Mouse (Mus musculus) hindbrain, embryonic 16.5 days (tissue): ENCODE data around the gene Gnaq. TPM values are rescaled to one million over a fixed set of nuclear protein-coding genes. Genes with fewer than 3 reads are reported as not detected.

Source experiments
- ATAC-seq: fragments of 200-750 bp; cut with Nextera tagmentation; 2 replicates; pipeline ENCODE4 v1.8.0; 2017; ENCODE audit warnings: moderate TSS enrichment, moderate library complexity
- H3K27ac ChIP-seq: fragments of 300-500 bp; sonication (generic); 2 replicates; pipeline ENCODE4 v1.5.1; 2014; ENCODE audit warnings: low read depth, mild to moderate bottlenecking, control low read depth, low read length, moderate library complexity
- H3K27me3 ChIP-seq: fragments of 300-500 bp; sonication (generic); replicated peaks from 2 replicates; pipeline ENCODE4 v1.6.1; 2014; ENCODE audit warnings: low read length; ENCODE audit not compliant: control insufficient read depth, insufficient read depth
- H3K36me3 ChIP-seq: fragments of 300-500 bp; sonication (generic); 2 replicates; pipeline ENCODE4 v1.6.1; 2014; ENCODE audit warnings: mild to moderate bottlenecking, low read length, moderate library complexity, mixed read lengths; ENCODE audit not compliant: control insufficient read depth, insufficient read depth
- H3K4me1 ChIP-seq: fragments of 300-500 bp; sonication (generic); 2 replicates; pipeline ENCODE4 v1.6.1; 2014; ENCODE audit warnings: low read depth, low read length; ENCODE audit not compliant: control insufficient read depth, insufficient read depth
- H3K4me2 ChIP-seq: fragments of 300-500 bp; sonication (generic); 2 replicates; pipeline ENCODE4 v1.6.1; 2014; ENCODE audit warnings: mild to moderate bottlenecking, low read length, control low read depth, moderate library complexity
- H3K4me3 ChIP-seq: fragments of 300-500 bp; sonication (generic); 2 replicates; pipeline ENCODE4 v1.5.1; 2014; ENCODE audit warnings: mild to moderate bottlenecking, low read length, control low read depth, moderate library complexity
- H3K9ac ChIP-seq: fragments of 300-500 bp; sonication (generic); 2 replicates; pipeline ENCODE4 v1.6.1; 2014; ENCODE audit warnings: low read depth, mild to moderate bottlenecking, control low read depth, low read length, moderate library complexity
- H3K9me3 ChIP-seq: fragments of 300-500 bp; sonication (generic); 2 replicates; pipeline ENCODE4 v1.6.1; 2014; ENCODE audit warnings: mild to moderate bottlenecking, low read length, moderate library complexity; ENCODE audit not compliant: control insufficient read depth
- WGBS: fragments of 180-500 bp; shearing (Covaris S2); extraction: QIAGEN DNeasy Blood & Tissue Kit; methylation state at CpG from one replicate; pipeline ENCODE4 v1.1.7; 2014; 5-methylcytosine and 5-hydroxymethylcytosine counted together
- polyA plus RNA-seq: library from polyadenylated mRNA; unstranded; fragments of >200 nt; fragmentation: Nextera tagmentation; extraction: Ambion mirVana; gene quantifications from 2 replicates; pipeline ENCODE4 v1.2.1, GENCODE M21; 2015

Gene Gnaq
- polyA plus RNA-seq, 1 experiment from 2014 or later: 104 TPM

- Histone ChIP-seq H3K9me3 (no peaks in the 10 kb centered on the region), H3K36me3 (no peaks in the 10 kb centered on the region), H3K4me1 (peaks cover 14% of the 10 kb centered on the region), H3K4me2 (no peak overlapping the region), H3K9ac (no peak overlapping the region), H3K27me3 (no peaks in the 10 kb centered on the region), H3K27ac (peak overlapping the region; percentile 12), H3K4me3 (no peak overlapping the region)
- ATAC-seq: peak; percentile 53
- WGBS: 53% methylated on average over 2 of the region's 2 CpGs
These were observed 159.5 kb downstream of the Gnaq start for GRCm38 (mm10) chr19:16292056-16292608.

GRCm38 (mm10) chr19:16292978-16293377, 160.3 kb downstream of the Gnaq start:
- H3K36me3 ChIP-seq: no peaks in the 10 kb centered on the region
- ATAC-seq: peak; percentile 34; the same call in 1 of the 2 replicates
- no peaks in the 10 kb centered on the region for H3K9me3 ChIP-seq
- H3K9ac ChIP-seq: no peak overlapping the region
- H3K27ac ChIP-seq: no peak overlapping the region
- WGBS: 88% methylated on average over 1 of the region's 1 CpGs
- H3K4me1 ChIP-seq: peaks cover 14% of the 10 kb centered on the region
- H3K4me2 ChIP-seq: no peak overlapping the region
- no peaks in the 10 kb centered on the region for H3K27me3 ChIP-seq
- H3K4me3 ChIP-seq: no peak overlapping the region

GRCm38 (mm10) chr19:16300413-16300812, 167.8 kb downstream of the Gnaq start:
- H3K9me3 ChIP-seq: no peaks in the 10 kb centered on the region
- H3K9ac ChIP-seq: no peak overlapping the region
- WGBS: 86% methylated on average over 4 of the region's 4 CpGs
- no peaks in the 10 kb centered on the region for H3K4me1 ChIP-seq
- no peak for ATAC-seq
- H3K36me3 ChIP-seq: no peaks in the 10 kb centered on the region
- no peaks in the 10 kb centered on the region for H3K27me3 ChIP-seq
- no peak overlapping the region for H3K4me3 ChIP-seq
- H3K4me2 ChIP-seq: no peak overlapping the region
- H3K27ac ChIP-seq: no peak overlapping the region

- Histone ChIP-seq H3K9me3 (no peaks in the 10 kb centered on the region), H3K4me2 (no peak overlapping the region), H3K4me3 (no peak overlapping the region), H3K36me3 (no peaks in the 10 kb centered on the region), H3K27me3 (no peaks in the 10 kb centered on the region), H3K9ac (no peak overlapping the region), H3K4me1 (no peaks in the 10 kb centered on the region), H3K27ac (no peak overlapping the region)
- ATAC-seq: 0 out of 2 replicates have a peak, but pooled peaks have one; percentile 40
- 61% methylated on average over 7 of the region's 7 CpGs for WGBS
These were observed 168.7 kb downstream of the Gnaq start for GRCm38 (mm10) chr19:16301336-16301735.

- H3K9ac ChIP-seq: no peak overlapping the region
- H3K27me3 ChIP-seq: no peaks in the 10 kb centered on the region
- H3K9me3 ChIP-seq: no peaks in the 10 kb centered on the region
- H3K27ac ChIP-seq: no peak overlapping the region
- ATAC-seq: no peak
- no peak overlapping the region for H3K4me2 ChIP-seq
- no peak overlapping the region for H3K4me3 ChIP-seq
- no peaks in the 10 kb centered on the region; the same call in 1 of the 2 replicates for H3K4me1 ChIP-seq
- no peaks in the 10 kb centered on the region for H3K36me3 ChIP-seq
These were observed 176.4 kb downstream of the Gnaq start for GRCm38 (mm10) chr19:16309031-16309430.

- H3K27me3 ChIP-seq: no peaks in the 10 kb centered on the region
- WGBS: 17% methylated on average over 4 of the region's 4 CpGs
- no peaks in the 10 kb centered on the region for H3K36me3 ChIP-seq
- no peak overlapping the region for H3K4me2 ChIP-seq
- H3K4me3 ChIP-seq: no peak overlapping the region
- no peak overlapping the region for H3K27ac ChIP-seq
- ATAC-seq: no peak
- H3K9ac ChIP-seq: no peak overlapping the region
- H3K4me1 ChIP-seq: no peaks in the 10 kb centered on the region; the same call in 1 of the 2 replicates
- H3K9me3 ChIP-seq: no peaks in the 10 kb centered on the region
These were observed 181.7 kb downstream of the Gnaq start for GRCm38 (mm10) chr19:16314295-16314821.

- H3K36me3 ChIP-seq: no peaks in the 10 kb centered on the region
- ATAC-seq: no peak
- no peak overlapping the region for H3K27ac ChIP-seq
- 94% methylated on average over 4 of the region's 4 CpGs for WGBS
- no peaks in the 10 kb centered on the region for H3K9me3 ChIP-seq
- H3K4me1 ChIP-seq: no peaks in the 10 kb centered on the region; the same call in 1 of the 2 replicates
- no peak overlapping the region for H3K9ac ChIP-seq
- no peak overlapping the region for H3K4me3 ChIP-seq
- no peaks in the 10 kb centered on the region for H3K27me3 ChIP-seq
- H3K4me2 ChIP-seq: no peak overlapping the region
These were observed 182.9 kb downstream of the Gnaq start for GRCm38 (mm10) chr19:16315525-16315924.

- no peak overlapping the region for H3K27ac ChIP-seq
- 68% methylated on average over 14 of the region's 14 CpGs for WGBS
- no peaks in the 10 kb centered on the region for H3K9me3 ChIP-seq
- no peak overlapping the region for H3K4me3 ChIP-seq
- H3K27me3 ChIP-seq: no peaks in the 10 kb centered on the region
- no peak overlapping the region for H3K9ac ChIP-seq
- H3K36me3 ChIP-seq: no peaks in the 10 kb centered on the region
- no peak for ATAC-seq
- H3K4me1 ChIP-seq: no peaks in the 10 kb centered on the region; the same call in 1 of the 2 replicates
- no peak overlapping the region for H3K4me2 ChIP-seq
These were observed 185.6 kb downstream of the Gnaq start for GRCm38 (mm10) chr19:16318128-16318811.

GRCm38 (mm10) chr19:16319986-16320385, 187.4 kb downstream of the Gnaq start:
- no peaks in the 10 kb centered on the region for H3K9me3 ChIP-seq
- no peak for ATAC-seq
- 83% methylated on average over 7 of the region's 7 CpGs for WGBS
- no peaks in the 10 kb centered on the region for H3K4me1 ChIP-seq
- no peak overlapping the region for H3K9ac ChIP-seq
- no peak overlapping the region for H3K4me3 ChIP-seq
- H3K27ac ChIP-seq: no peak overlapping the region
- H3K27me3 ChIP-seq: no peaks in the 10 kb centered on the region
- H3K36me3 ChIP-seq: no peaks in the 10 kb centered on the region
- no peak overlapping the region for H3K4me2 ChIP-seq
